Mouse (Mus musculus) cortical plate, adult 2 months (tissue): ENCODE measurements around the gene Cgnl1.

Experiments
- CTCF ChIP-seq: fragments of 200-500 bp; IDR thresholded peaks from 2 replicates; pipeline ENCODE4 v1.5.1; 2011; ENCODE audit warnings: mild to moderate bottlenecking, control low read depth, low read length; ENCODE audit not compliant: insufficient read depth; ENCODE audit errors: extremely low read depth
- POLR2A ChIP-seq: fragments of 200-500 bp; IDR thresholded peaks from 2 replicates; pipeline ENCODE4 v1.6.1; 2011; ENCODE audit warnings: mild to moderate bottlenecking, low read length, control low read depth; ENCODE audit not compliant: insufficient read depth; ENCODE audit errors: extremely low read depth

DNA sequence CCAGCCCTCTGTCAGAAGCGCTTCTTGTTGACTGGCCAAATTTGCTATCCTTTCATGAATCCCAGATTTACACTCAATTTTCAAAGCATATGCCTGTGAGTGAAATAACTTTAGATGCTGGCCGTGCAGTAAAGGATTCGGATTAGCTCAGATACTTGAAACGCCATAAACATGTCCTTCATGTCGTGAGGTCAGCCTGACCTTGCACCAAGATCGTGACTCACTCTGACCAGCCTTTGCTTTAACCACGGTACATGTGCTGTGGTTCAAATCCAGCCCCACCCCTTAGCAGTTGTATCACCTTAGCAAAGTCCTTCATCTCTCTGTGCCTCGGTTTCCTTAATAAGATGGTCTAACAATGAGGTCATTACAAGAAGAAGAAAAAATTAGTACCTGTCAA is 14.0 kb downstream of the Cgnl1 start:
- no peak for TF ChIP-seq CTCF
- TF ChIP-seq POLR2A = no peak
